Mouse (Mus musculus): ENCODE data around the gene Slc5a5. TPM values are rescaled to one million over a fixed set of nuclear protein-coding genes. Genes with fewer than 3 reads are reported as not detected.
A peak's percentile ranks its signal among the peaks of the same experiment; 100 is the strongest.

Slc5a5 gene
- polyA plus RNA-seq, 1 experiment from 2014 or later: 0.69 TPM

DNA sequence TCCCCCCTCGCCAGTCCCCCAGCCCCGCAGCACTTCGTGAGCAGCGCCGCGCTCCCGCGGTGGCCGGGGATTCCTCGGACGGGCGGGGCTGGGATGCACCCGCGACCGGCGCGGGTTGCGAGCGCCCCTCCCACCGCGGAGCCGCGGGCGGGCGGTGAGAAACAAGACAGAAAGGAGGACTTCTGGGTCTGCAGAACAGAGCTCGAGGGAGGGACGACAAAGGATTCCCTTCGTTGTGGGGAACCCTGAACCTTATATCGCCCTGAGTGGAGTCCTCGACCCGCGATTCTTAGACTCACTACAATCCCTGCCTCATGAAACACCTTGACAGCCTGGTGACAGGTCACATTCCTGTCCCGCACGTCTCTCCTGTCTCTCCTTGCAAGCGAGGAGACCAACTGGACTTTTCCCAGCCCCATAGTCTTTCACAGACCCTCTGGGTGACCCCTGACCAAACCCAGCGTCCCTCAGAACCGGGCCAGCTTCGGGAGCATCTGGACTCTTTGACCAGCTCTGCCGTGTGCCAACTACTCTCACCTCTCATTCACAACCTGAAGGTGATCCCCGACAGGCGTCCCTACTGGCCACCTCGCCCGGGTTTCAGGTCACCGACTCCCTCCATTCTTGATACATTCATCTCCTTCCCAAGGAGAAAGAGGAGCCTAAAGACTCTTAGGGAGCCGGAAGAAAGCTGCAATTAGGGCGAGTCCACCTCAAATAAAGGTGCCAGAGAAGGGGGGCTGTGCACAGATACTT, 28.4 kb downstream of the Slc5a5 start:
- H3K4me2 ChIP-seq (replicated peaks): peak overlapping the region; percentile 80
- under 1% methylated on average over 46 of the region's 46 CpGs for WGBS
- H3K4me1 ChIP-seq: peaks cover 72% of the 10 kb centered on the region
- H3K36me3 ChIP-seq: peaks cover 9% of the 10 kb centered on the region
- peak overlapping the region; percentile 58 for H3K4me3 ChIP-seq
- H3K27me3 ChIP-seq: peaks cover 33% of the 10 kb centered on the region
- no peaks in the 10 kb centered on the region for H3K9me3 ChIP-seq
- H3K27ac ChIP-seq (replicated peaks): peak overlapping the region; percentile 97
- H3K9ac ChIP-seq (replicated peaks): peak overlapping the region; percentile 79
- no peak for ATAC-seq (ENCODE audit: low FRiP score, low read depth)

- peak within 1 kb of the TSS; percentile 97 for H3K27ac ChIP-seq (replicated peaks)
- ATAC-seq (ENCODE audit: low FRiP score, low read depth): no peak
- under 1% methylated on average over 53 of the region's 55 CpGs for WGBS
- peak within 1 kb of the TSS; percentile 79 for H3K9ac ChIP-seq (replicated peaks)
- peaks cover 72% of the 10 kb centered on the region for H3K4me1 ChIP-seq
- H3K4me2 ChIP-seq (replicated peaks): peak within 1 kb of the TSS; percentile 80
- peak within 1 kb of the TSS; percentile 58 for H3K4me3 ChIP-seq
- H3K27me3 ChIP-seq: peaks cover 23% of the 10 kb centered on the region
- H3K9me3 ChIP-seq: no peaks in the 10 kb centered on the region
- peaks cover 5% of the 10 kb centered on the region for H3K36me3 ChIP-seq
These were observed 29.5 kb downstream of the Slc5a5 start, which contains the start of gene Kcnn1 for GRCm38 (mm10) chr8:70862824-70863641. Gene Kcnn1, minus strand, starts transcription at chr8:70863258.

DNA sequence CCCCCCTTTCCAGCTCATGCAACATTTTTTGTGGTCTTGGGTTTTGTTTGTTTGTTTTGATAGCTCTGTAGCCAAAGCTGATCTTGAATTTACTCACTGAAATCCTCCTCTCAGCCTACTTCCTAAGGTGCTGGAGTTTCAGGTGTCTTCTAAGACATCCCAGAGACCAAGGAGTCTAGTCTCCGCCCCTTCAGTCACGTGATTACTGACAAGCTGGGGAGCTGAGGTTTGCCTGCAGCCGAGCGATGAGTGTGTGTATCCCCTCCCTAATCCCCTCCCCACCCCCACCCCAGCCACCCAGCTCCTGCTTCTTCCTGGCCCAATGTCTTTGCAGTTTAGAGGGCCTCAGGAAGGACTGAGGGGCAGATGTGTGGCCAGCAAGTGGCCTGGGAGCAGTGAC, 35.0 kb downstream of the Slc5a5 start:
- no peaks in the 10 kb centered on the region for H3K9me3 ChIP-seq
- peak overlapping the region; percentile 81; the same call in 1 of the 2 replicates for H3K4me2 ChIP-seq (replicated peaks)
- H3K4me1 ChIP-seq: peaks cover 50% of the 10 kb centered on the region
- ATAC-seq (ENCODE audit: low FRiP score, low read depth): no peak
- H3K27me3 ChIP-seq: peaks cover 22% of the 10 kb centered on the region
- no peak overlapping the region for H3K4me3 ChIP-seq
- peak overlapping the region; percentile 56 for H3K27ac ChIP-seq (replicated peaks)
- 1% methylated on average over 4 of the region's 4 CpGs for WGBS
- H3K36me3 ChIP-seq: 0 out of 2 replicates have a peak, but pooled peaks cover 15% of the 10 kb centered on the region
- H3K9ac ChIP-seq (replicated peaks): 0 out of 2 replicates have a peak overlapping the region, but pooled peaks have one; percentile 12

GRCm38 (mm10) chr8:70856541-70857197, 35.9 kb downstream of the Slc5a5 start:
- H3K4me2 ChIP-seq (replicated peaks): peak overlapping the region; percentile 81
- H3K9me3 ChIP-seq: no peaks in the 10 kb centered on the region
- peak overlapping the region; percentile 40 for H3K9ac ChIP-seq (replicated peaks)
- WGBS: 8% methylated on average over 28 of the region's 33 CpGs
- H3K4me1 ChIP-seq: peaks cover 42% of the 10 kb centered on the region
- ATAC-seq (ENCODE audit: low FRiP score, low read depth): peak; percentile 80
- no peak overlapping the region for H3K27ac ChIP-seq (replicated peaks)
- H3K4me3 ChIP-seq: peak overlapping the region; percentile 48
- peaks cover 13% of the 10 kb centered on the region for H3K27me3 ChIP-seq
- 0 out of 2 replicates have a peak, but pooled peaks cover 21% of the 10 kb centered on the region for H3K36me3 ChIP-seq

- WGBS: 70% methylated on average over 5 of the region's 5 CpGs
- H3K4me1 ChIP-seq: peaks cover 36% of the 10 kb centered on the region
- H3K4me2 ChIP-seq (replicated peaks): peak overlapping the region; percentile 81; the same call in 1 of the 2 replicates
- peaks cover 7% of the 10 kb centered on the region for H3K27me3 ChIP-seq
- no peak for ATAC-seq (ENCODE audit: low FRiP score, low read depth)
- no peak overlapping the region for H3K4me3 ChIP-seq
- H3K36me3 ChIP-seq: 0 out of 2 replicates have a peak, but pooled peaks cover 21% of the 10 kb centered on the region
- no peak overlapping the region for H3K9ac ChIP-seq (replicated peaks)
- H3K27ac ChIP-seq (replicated peaks): no peak overlapping the region
- no peaks in the 10 kb centered on the region for H3K9me3 ChIP-seq
These were observed 36.5 kb downstream of the Slc5a5 start for GRCm38 (mm10) chr8:70856028-70856427.

DNA sequence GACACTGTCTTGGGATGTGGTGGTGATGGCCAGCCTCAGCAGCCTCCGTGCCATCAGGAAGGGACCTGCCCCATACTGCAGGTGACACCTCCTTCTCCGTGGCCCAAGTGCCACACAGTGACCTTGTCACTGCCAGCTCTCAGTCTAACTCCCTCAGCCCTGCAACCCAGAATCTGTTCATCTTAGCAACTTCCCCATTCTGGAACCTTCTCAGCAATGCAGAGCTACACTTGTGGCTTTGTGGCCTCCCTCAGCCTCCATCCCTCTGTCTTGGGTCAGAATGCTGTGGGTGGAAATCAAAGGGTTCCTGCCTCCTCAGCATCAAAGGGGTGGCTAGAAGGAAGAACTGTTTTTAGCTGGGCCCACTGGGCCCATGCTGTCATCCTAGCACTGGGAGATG, 38.7 kb downstream of the Slc5a5 start:
- no peak overlapping the region for H3K4me3 ChIP-seq
- no peak for ATAC-seq (ENCODE audit: low FRiP score, low read depth)
- 0 out of 2 replicates have a peak, but pooled peaks cover 21% of the 10 kb centered on the region for H3K36me3 ChIP-seq
- H3K9ac ChIP-seq (replicated peaks): no peak overlapping the region
- H3K27ac ChIP-seq (replicated peaks): no peak overlapping the region
- H3K27me3 ChIP-seq: peaks cover 6% of the 10 kb centered on the region
- H3K4me2 ChIP-seq (replicated peaks): no peak overlapping the region
- WGBS: 90% methylated on average over 2 of the region's 2 CpGs
- H3K9me3 ChIP-seq: no peaks in the 10 kb centered on the region
- H3K4me1 ChIP-seq: peaks cover 27% of the 10 kb centered on the region

DNA sequence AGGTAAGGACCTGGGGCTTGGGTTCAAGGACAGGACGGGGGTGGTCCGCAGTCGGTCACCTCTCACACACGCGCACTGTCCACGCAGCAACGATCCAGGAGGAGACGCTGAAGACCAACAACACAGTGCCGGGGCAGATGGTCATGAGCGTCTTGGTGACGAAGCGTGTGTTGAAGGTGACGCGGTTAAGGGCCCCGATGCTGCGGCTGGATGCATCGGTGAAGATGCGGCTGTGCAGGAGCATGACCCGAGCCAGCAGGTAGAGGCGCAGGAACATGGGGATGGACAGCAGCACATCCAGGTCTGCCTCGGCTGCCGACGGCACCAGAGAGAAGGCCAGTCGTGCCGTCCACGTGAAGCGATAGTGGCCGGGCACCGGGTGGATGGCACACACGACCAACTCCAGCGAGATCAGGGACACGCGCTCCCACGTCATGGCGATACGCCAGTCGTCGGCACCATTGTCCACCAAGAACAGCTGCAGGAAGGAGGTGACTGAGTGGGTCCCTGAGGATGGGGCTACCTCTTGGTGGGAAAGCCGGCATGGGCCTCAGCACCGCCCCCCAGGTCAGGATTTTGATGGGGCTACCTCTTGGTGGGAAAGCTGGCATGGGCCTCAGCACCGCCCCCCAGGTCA, 39.8 kb downstream of the Slc5a5 start:
- 91% methylated on average over 41 of the region's 41 CpGs for WGBS
- H3K9me3 ChIP-seq: no peaks in the 10 kb centered on the region
- peaks cover 6% of the 10 kb centered on the region for H3K27me3 ChIP-seq
- H3K4me1 ChIP-seq: peaks cover 15% of the 10 kb centered on the region
- no peak overlapping the region for H3K9ac ChIP-seq (replicated peaks)
- no peak for ATAC-seq (ENCODE audit: low FRiP score, low read depth)
- no peak overlapping the region for H3K4me2 ChIP-seq (replicated peaks)
- 0 out of 2 replicates have a peak, but pooled peaks cover 24% of the 10 kb centered on the region for H3K36me3 ChIP-seq
- H3K4me3 ChIP-seq: no peak overlapping the region
- H3K27ac ChIP-seq (replicated peaks): no peak overlapping the region

GRCm38 (mm10) chr8:70851837-70852236, 40.7 kb downstream of the Slc5a5 start:
- H3K27ac ChIP-seq (replicated peaks): no peak overlapping the region
- peak overlapping the region; percentile 28; the same call in 1 of the 2 replicates for H3K9ac ChIP-seq (replicated peaks)
- H3K4me3 ChIP-seq: no peak overlapping the region
- H3K4me1 ChIP-seq: peaks cover 9% of the 10 kb centered on the region
- 70% methylated on average over 6 of the region's 6 CpGs for WGBS
- H3K9me3 ChIP-seq: no peaks in the 10 kb centered on the region
- H3K36me3 ChIP-seq: 0 out of 2 replicates have a peak, but pooled peaks cover 24% of the 10 kb centered on the region
- H3K27me3 ChIP-seq: peaks cover 6% of the 10 kb centered on the region
- ATAC-seq (ENCODE audit: low FRiP score, low read depth): no peak
- no peak overlapping the region for H3K4me2 ChIP-seq (replicated peaks)

DNA sequence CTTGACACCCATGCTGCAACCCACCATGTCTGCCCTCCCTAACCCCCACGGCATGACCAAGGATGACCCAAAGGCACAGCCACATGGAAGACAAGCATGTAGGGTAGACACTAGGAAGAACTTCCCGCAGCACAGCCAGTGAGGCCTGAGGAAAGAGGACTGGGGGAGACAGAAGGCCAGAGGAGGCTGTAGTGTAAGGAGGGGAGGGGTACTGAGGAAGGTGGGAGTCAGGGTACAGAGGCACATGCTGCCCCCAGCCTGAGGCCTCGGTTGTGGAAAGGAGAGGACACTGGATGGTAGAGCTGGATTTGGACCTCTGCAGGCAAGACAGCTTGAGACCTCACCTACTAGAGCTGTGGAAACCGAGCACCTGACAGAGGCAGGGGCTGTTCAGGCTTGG, 41.6 kb downstream of the Slc5a5 start:
- Histone ChIP-seq H3K9me3 (no peaks in the 10 kb centered on the region), H3K4me1 (0 out of 2 replicates have a peak, but pooled peaks cover 5% of the 10 kb centered on the region), H3K27ac (replicated peaks) (no peak overlapping the region), H3K36me3 (0 out of 2 replicates have a peak, but pooled peaks cover 24% of the 10 kb centered on the region), H3K4me3 (no peak overlapping the region), H3K27me3 (no peaks in the 10 kb centered on the region; the same call in none of the 2 replicates), H3K9ac (replicated peaks) (no peak overlapping the region), H3K4me2 (replicated peaks) (no peak overlapping the region)
- WGBS: 86% methylated on average over 4 of the region's 4 CpGs
- ATAC-seq (ENCODE audit: low FRiP score, low read depth): no peak

GRCm38 (mm10) chr8:70850132-70850845, 42.3 kb downstream of the Slc5a5 start:
- H3K9ac ChIP-seq (replicated peaks): no peak overlapping the region
- H3K4me2 ChIP-seq (replicated peaks): no peak overlapping the region
- 81% methylated on average over 7 of the region's 7 CpGs for WGBS
- 0 out of 2 replicates have a peak, but pooled peaks cover 24% of the 10 kb centered on the region for H3K36me3 ChIP-seq
- no peaks in the 10 kb centered on the region; the same call in 1 of the 2 replicates for H3K27me3 ChIP-seq
- H3K4me3 ChIP-seq: no peak overlapping the region
- no peak overlapping the region for H3K27ac ChIP-seq (replicated peaks)
- 0 out of 2 replicates have a peak, but pooled peaks cover 5% of the 10 kb centered on the region for H3K4me1 ChIP-seq
- no peaks in the 10 kb centered on the region for H3K9me3 ChIP-seq
- ATAC-seq (ENCODE audit: low FRiP score, low read depth): no peak
